Mouse (Mus musculus) lung, postnatal 0 days (tissue): ENCODE data around the gene Numa1.
"Not testable (repeated sequence)": the region's sequence is repeated elsewhere in the genome, so short reads cannot be mapped to it uniquely, and the experiment has no call there.

ENCODE experiments used
- CTCF ChIP-seq: IDR thresholded peaks from 2 replicates; pipeline ENCODE4 v1.5.1; 2016; ENCODE audit warnings: antibody characterized with exemption, mild to moderate bottlenecking
- EP300 ChIP-seq: IDR thresholded peaks from 2 replicates; pipeline ENCODE4 v1.6.1; 2016; ENCODE audit warnings: antibody characterized with exemption, mild to moderate bottlenecking, control low read depth

DNA sequence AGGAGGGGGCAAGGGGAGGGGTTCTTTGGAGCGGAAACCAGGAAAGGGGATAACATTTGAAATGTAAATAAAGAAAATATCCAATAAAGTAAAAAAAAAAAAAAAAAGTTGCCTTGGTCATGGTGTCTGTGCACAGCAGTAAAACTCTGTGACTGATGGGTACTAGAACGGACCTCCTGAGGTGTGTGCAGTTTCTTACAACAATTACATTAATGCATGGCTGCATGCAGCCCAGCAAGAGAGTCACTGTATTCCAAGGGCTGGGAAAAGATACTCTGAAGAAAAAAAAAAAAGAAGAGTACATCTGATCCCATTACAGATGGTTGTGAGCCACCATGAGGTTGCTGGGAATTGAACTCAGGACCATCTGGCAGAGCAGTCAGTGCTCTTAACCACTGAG is 87.0 kb downstream of the Numa1 start:
- TF ChIP-seq CTCF, EP300: not testable (repeated sequence)
